Comparison of ENCODE assay signal across 9 mouse cellular contexts in the genomic region with DNA sequence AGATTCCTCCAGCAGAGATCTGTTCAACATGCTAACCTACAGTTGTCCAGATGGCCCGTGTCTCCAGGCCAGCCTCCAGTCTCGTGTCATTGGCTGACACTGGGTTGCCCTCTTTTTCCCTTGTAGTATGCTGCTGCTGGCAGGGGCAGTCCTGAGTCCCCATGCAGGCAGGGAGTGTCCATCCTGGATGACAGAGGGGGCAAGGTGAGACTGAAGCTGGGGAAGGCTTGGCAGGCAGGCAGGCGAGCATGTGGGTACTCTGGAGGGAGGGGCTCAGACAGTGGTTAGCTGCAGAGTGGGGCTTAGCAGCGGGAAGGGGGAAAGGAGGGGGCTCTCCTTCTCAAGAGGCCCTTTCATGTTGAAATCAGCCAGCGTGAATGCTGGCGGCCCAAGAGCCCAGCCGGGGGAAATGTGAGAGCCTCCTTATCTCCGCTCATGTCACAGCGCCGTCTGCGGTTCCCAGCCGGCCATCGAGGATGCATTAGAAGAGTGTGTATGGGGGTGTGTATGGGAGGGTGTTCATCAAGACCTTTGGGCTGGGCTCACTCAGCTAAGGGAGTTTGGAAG.
DNase-seq lines count a peak whose midpoint lies in the region; ATAC-seq and TF ChIP-seq lines count a peak whose summit lies in the region.
"Had no signal": no experiment of that assay in that cellular context is flagged by ENCODE, and none has a peak within 500 bp of the region (broad histone marks: within the 10 kb centered on the region; RNA-seq: fewer than 3 reads in every experiment).

No protein-coding gene starts in this region.

- no peaks in the 10 kb centered on the region for H3K4me1 ChIP-seq in kidney, postnatal 0 days (replicated peaks; ENCODE audit: insufficient read depth, low read length)
- H3K4me1 ChIP-seq in midbrain, embryonic 13.5 days (replicated peaks), result peaks cover 14% of the 10 kb centered on the region
- H3K4me1 ChIP-seq: neural tube, embryonic 12.5 days had no signal

- H3K9ac ChIP-seq in kidney, postnatal 0 days (ENCODE audit: low read depth, low read length), result no peak overlapping the region
- H3K9ac ChIP-seq in midbrain, embryonic 13.5 days (replicated peaks), result no peak overlapping the region
- H3K9ac ChIP-seq: neural tube, embryonic 12.5 days had no signal

- 0 out of 2 replicates have a peak, but pooled peaks cover 4% of the 10 kb centered on the region for H3K27me3 ChIP-seq in kidney, postnatal 0 days (ENCODE audit: insufficient read depth, low read length)
- H3K27me3 ChIP-seq in midbrain, embryonic 13.5 days, result peaks cover 82% of the 10 kb centered on the region; the same call in 1 of the 2 replicates

- TF ChIP-seq CTCF in kidney, postnatal 0 days (IDR thresholded peaks at IDR 0.05; ENCODE audit: low read depth), result no peak

- no peak overlapping the region for H3K4me2 ChIP-seq in kidney, postnatal 0 days (ENCODE audit: low read length)
- no peak overlapping the region for H3K4me2 ChIP-seq in midbrain, embryonic 13.5 days (replicated peaks)
- H3K4me2 ChIP-seq: neural tube, embryonic 12.5 days had no signal

- H3K9me3 ChIP-seq in kidney, postnatal 0 days (replicated peaks; ENCODE audit: low read length), result no peaks in the 10 kb centered on the region
- H3K9me3 ChIP-seq in midbrain, embryonic 13.5 days, result no peaks in the 10 kb centered on the region
- H3K9me3 ChIP-seq: neural tube, embryonic 12.5 days had no signal

- H3K4me3 ChIP-seq in kidney, postnatal 0 days (replicated peaks; ENCODE audit: low read depth, low read length), result no peak overlapping the region
- no peak overlapping the region for H3K4me3 ChIP-seq in midbrain, embryonic 13.5 days (replicated peaks)
- H3K4me3 ChIP-seq: neural tube, embryonic 12.5 days had no signal

- WGBS in kidney, postnatal 0 days, result 34% methylated on average over 13 of the region's 13 CpGs
- WGBS in midbrain, embryonic 13.5 days, result 39% methylated on average over 13 of the region's 13 CpGs

- no peaks in the 10 kb centered on the region for H3K36me3 ChIP-seq in kidney, postnatal 0 days (ENCODE audit: insufficient read depth, low read length)
- H3K36me3 ChIP-seq in midbrain, embryonic 13.5 days, result no peaks in the 10 kb centered on the region
- H3K36me3 ChIP-seq: neural tube, embryonic 12.5 days had no signal

- H3K27ac ChIP-seq in kidney, postnatal 0 days, result no peak overlapping the region
- H3K27ac ChIP-seq in midbrain, embryonic 13.5 days, result no peak overlapping the region
- H3K27ac ChIP-seq: neural tube, embryonic 12.5 days had no signal

- ATAC-seq in kidney, postnatal 0 days (replicated peaks; ENCODE audit: low FRiP score, low read depth), result peak; percentile 61
- ATAC-seq in midbrain, embryonic 13.5 days, result peak; percentile 86

- DNase-seq in kidney, postnatal 0 days (ENCODE audit: low spot score), result peak; percentile 37
- no peak for DNase-seq in kidney, adult 9 months
- peak; percentile 32 for DNase-seq in embryo, embryonic 10 days (ENCODE audit: low spot score)
- DNase-seq in heart, postnatal 4 days, result peak; percentile 21
- no peak for DNase-seq in thymus, postnatal 10 days (ENCODE audit: low spot score in 2 of 2)
- DNase-seq in layer of hippocampus, adult 8-10 months (ENCODE audit: low spot score in 2 of 2), result no peak
- no peak for DNase-seq in adrenal gland, adult 8-10 months

Comparison
In these comparisons a context has a peak if more than half of its experiments do, and no peak if none do; other contexts are left out.
1. DNase-seq: peak in kidney, postnatal 0 days (single experiment), embryo, embryonic 10 days (single experiment) and heart, postnatal 4 days (single experiment); none in kidney, adult 9 months (single experiment), thymus, postnatal 10 days (0 of 2), layer of hippocampus, adult 8-10 months (0 of 2) and adrenal gland, adult 8-10 months (single experiment).